Mouse (Mus musculus) small intestine, adult 2 months (tissue): ENCODE measurements around the gene Map2k6. TPM values are rescaled to one million over a fixed set of nuclear protein-coding genes. Genes with fewer than 3 reads are reported as not detected.

Experiments
- H3K27ac ChIP-seq: fragments of 200-500 bp; 2 replicates; pipeline ENCODE4 v1.5.1; 2012; ENCODE audit warnings: low read depth, low read length, control low read depth, inconsistent platforms; ENCODE audit not compliant: insufficient read depth
- H3K27me3 ChIP-seq: fragments of 200-500 bp; 2 replicates; pipeline ENCODE4 v1.6.1; 2012; ENCODE audit warnings: mild to moderate bottlenecking, moderate library complexity, low read length, inconsistent platforms; ENCODE audit not compliant: control insufficient read depth, insufficient read depth
- H3K36me3 ChIP-seq: fragments of 200-500 bp; 2 replicates; pipeline ENCODE4 v1.6.1; 2012; ENCODE audit warnings: mild to moderate bottlenecking, low read length, control low read depth, inconsistent platforms; ENCODE audit not compliant: control insufficient read depth, insufficient read depth
- H3K4me1 ChIP-seq: fragments of 200-500 bp; 2 replicates; pipeline ENCODE4 v1.6.1; 2012; ENCODE audit warnings: low read length, inconsistent platforms, mixed read lengths; ENCODE audit not compliant: control insufficient read depth, insufficient read depth, insufficient read length
- H3K4me3 ChIP-seq: fragments of 200-500 bp; 2 replicates; pipeline ENCODE4 v1.5.1; 2012; ENCODE audit warnings: low read depth, mild to moderate bottlenecking, control low read depth, inconsistent platforms, low read length, moderate library complexity
- CTCF ChIP-seq: fragments of 200-500 bp; IDR thresholded peaks from 2 replicates; pipeline ENCODE4 v1.5.1; 2012; ENCODE audit warnings: low read depth, mild to moderate bottlenecking, control low read depth, inconsistent platforms, low read length, moderate library complexity, mixed read lengths; ENCODE audit not compliant: insufficient replicate concordance, insufficient read length; ENCODE audit errors: extremely low read depth
- POLR2A ChIP-seq: fragments of 200-500 bp; IDR thresholded peaks from 2 replicates; pipeline ENCODE4 v1.6.1; 2012; ENCODE audit warnings: low read depth, mild to moderate bottlenecking, control low read depth, inconsistent platforms, low read length, moderate library complexity
- WGBS: fragments of 180-500 bp; shearing (Covaris S2); methylation state at CpG from one replicate; pipeline ENCODE4 v1.1.7; 2018; 5-methylcytosine and 5-hydroxymethylcytosine counted together
- polyA plus RNA-seq: library from polyadenylated mRNA; depleted of rRNA; stranded (reverse); fragments of >200 nt; gene quantifications from 2 replicates; pipeline ENCODE4 v1.2.3, GENCODE M21; 2012

The Map2k6 gene
- polyA plus RNA-seq, 1 experiment: 1.5 TPM

DNA sequence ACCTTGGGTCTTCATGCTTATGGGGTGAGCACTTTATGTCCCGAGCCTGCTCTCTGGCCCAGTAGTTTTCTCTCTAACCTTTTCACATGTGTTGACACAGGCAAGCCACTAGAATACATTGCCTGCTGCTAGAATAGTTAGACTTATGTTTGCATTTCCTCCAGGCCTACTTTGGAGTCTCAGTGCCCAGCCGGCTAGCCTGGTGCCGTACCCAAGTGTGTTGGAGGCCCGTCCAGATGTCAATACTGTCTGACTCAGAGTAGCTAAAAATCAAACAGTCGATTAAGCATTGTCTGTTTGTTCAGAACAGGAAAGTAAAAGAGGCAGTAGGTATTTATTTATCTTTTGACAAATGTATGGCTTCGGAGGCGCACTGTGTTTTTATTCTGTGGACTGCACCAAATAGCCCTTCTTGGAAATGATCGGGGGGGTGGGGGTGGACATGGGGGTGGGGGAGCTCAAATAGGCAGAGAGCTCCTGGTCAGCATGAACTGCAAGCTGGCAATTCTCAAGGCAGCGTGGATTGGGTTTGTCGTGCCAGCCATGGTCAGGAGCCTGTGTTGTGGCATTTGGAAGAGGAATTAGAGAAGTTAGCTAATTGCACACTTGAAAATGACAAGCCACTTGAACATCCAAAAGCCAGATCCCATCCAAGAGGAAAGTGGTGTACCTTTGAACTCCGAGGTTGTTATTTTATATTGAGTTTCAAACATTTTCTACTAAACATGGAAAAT lies 104.2 kb downstream of the Map2k6 start:
- 77% methylated on average over 11 of the region's 11 CpGs for WGBS

DNA sequence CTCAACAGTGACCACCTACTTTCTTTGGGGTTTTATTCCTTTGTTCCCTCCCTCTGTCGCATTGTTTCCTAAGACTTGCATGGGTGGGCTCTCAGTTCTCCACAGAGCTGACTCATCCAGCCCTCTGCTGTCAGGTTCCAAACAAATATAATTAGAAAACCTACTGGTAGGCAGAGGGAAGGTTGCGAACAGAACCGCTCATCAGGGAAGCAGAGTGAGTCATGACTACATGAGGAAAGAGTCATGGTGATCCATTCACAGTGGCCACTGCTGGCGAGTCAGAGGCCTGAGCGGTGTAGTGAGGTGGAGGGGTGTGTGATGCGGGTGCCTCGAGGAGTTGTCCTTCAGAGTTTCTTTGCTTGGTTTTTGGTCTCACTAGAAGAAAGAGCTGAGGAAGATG lies 112.5 kb downstream of the Map2k6 start:
- Histone ChIP-seq H3K4me3 (no peak overlapping the region), H3K27ac (no peak overlapping the region), H3K36me3 (peaks cover 29% of the 10 kb centered on the region), H3K4me1 (no peaks in the 10 kb centered on the region), H3K27me3 (no peaks in the 10 kb centered on the region)
- WGBS: 93% methylated on average over 7 of the region's 7 CpGs
- TF ChIP-seq POLR2A: no peak
- TF ChIP-seq CTCF: no peak

More for the DNA sequence above, 104.2 kb downstream of the Map2k6 start:
- TF ChIP-seq CTCF: no peak
- TF ChIP-seq POLR2A: no peak
- Histone ChIP-seq H3K27ac (no peak overlapping the region), H3K27me3 (no peaks in the 10 kb centered on the region), H3K4me1 (no peaks in the 10 kb centered on the region), H3K4me3 (no peak overlapping the region), H3K36me3 (peaks cover 26% of the 10 kb centered on the region)

DNA sequence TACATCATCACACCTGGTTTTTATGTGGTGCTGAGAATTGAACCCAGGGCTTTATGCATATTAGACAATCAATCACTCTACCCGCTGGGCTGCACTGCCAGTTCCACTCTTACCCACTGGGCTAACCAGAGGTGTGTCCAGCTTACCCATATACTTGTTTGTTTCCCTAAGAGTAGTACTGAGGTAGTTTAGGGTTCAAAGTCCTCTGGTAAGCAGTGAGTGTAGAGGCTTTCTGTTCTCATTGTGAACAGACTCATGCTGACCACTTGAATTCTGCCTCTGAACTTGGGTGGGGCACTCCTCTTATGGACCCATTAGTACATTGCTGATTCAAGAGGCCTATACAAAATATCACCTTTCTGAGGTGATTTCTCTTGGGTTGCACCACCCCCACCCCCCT lies 119.7 kb downstream of the Map2k6 start:
- Histone ChIP-seq H3K4me1 (no peaks in the 10 kb centered on the region), H3K36me3 (peaks cover 7% of the 10 kb centered on the region), H3K4me3 (no peak overlapping the region), H3K27me3 (no peaks in the 10 kb centered on the region), H3K27ac (no peak overlapping the region)
- TF ChIP-seq POLR2A (no peak), CTCF (no peak)
- 96% methylated on average over 1 of the region's 1 CpGs for WGBS

DNA sequence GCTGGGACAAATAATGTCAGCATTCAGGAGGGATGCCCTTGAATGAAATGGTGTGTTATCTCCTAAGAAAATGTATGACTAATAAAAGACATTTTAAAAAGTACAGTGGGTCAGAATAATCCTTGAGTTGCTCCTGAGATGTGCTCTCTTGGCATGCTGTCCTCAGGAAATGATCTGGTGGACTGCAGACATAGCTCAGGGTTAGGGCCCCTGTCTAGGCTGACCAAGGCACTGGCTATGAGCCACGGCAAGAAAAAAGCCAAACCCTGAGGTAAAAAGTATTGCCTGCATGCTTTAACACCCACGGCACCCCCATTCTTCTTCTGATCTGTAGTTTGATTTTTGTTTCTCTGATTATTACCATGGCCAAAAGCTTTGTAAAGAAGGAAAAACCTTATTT lies 124.0 kb downstream of the Map2k6 start:
- WGBS: 90% methylated on average over 2 of the region's 2 CpGs
- no peak for TF ChIP-seq CTCF
- TF ChIP-seq POLR2A: no peak
- Histone ChIP-seq H3K27me3 (no peaks in the 10 kb centered on the region), H3K4me3 (no peak overlapping the region), H3K4me1 (no peaks in the 10 kb centered on the region), H3K27ac (no peak overlapping the region), H3K36me3 (no peaks in the 10 kb centered on the region; the same call in 1 of the 2 replicates)

DNA sequence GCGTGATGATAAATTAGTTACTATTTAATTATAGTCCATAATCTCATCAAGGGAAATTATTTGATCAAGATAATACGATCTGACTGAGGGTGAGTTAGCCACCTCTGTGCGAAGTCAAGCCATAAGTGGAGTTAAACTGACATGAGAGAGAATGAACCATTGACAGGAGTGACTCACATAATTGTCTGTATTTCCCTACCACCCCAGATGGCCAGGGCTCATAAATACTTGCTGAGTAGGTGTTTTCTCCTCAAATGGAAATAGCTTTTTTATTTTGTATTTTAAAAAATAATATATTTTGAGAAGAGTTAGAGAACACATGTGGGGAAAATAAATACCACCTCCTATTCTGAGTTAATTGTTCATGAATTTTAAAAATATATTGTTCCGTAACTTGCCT lies 127.2 kb downstream of the Map2k6 start:
- Histone ChIP-seq H3K4me1 (no peaks in the 10 kb centered on the region), H3K36me3 (no peaks in the 10 kb centered on the region), H3K27ac (no peak overlapping the region), H3K4me3 (no peak overlapping the region), H3K27me3 (no peaks in the 10 kb centered on the region)
- TF ChIP-seq POLR2A: no peak
- TF ChIP-seq CTCF: no peak
- 79% methylated on average over 4 of the region's 4 CpGs for WGBS

DNA sequence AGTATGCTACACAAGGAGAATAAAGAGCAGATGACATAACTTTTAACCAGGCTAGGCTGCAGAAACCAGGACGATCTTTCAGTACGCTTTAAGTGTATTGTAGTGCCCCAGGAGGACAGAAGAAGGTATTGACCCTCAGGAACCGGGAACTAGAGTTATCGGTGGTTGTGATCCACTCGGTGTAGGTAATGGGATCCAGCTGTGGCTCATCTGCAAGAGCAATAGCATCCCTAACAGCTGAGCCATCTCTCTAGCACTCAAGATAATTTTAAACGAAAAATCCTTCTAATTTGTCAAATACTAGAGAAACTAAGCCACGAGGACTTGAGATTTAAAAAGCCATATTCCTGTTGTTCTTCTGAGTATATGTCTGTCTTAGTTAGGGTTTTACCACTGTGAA lies 132.2 kb downstream of the Map2k6 start:
- H3K27me3 ChIP-seq: no peaks in the 10 kb centered on the region
- H3K4me1 ChIP-seq: no peaks in the 10 kb centered on the region
- no peaks in the 10 kb centered on the region for H3K36me3 ChIP-seq
- 64% methylated on average over 7 of the region's 7 CpGs for WGBS
- no peak for TF ChIP-seq CTCF
- no peak for TF ChIP-seq POLR2A
- no peak overlapping the region for H3K27ac ChIP-seq
- no peak overlapping the region for H3K4me3 ChIP-seq

DNA sequence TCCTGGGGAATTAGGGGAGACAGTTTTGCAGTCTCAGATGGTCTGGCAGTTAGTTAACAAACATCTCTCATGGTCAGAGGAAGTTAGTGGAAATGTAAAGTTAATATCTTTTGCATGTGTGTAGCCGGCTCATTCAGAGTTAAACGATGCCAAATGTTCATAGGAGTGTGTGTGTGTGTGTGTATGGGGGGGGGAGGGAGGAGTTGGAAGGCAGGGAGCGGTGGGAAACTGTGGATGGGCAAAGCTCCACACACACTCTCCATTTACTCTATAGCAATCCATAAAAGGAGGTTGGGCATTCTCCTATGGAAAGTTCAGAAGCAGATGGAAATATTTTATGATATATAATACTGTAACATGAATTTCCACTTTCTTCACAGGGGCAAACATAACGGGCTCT lies 135.9 kb downstream of the Map2k6 start:
- TF ChIP-seq CTCF: no peak
- no peak for TF ChIP-seq POLR2A
- Histone ChIP-seq H3K4me1 (0 out of 2 replicates have a peak, but pooled peaks cover 2% of the 10 kb centered on the region), H3K36me3 (no peaks in the 10 kb centered on the region), H3K27me3 (no peaks in the 10 kb centered on the region), H3K4me3 (no peak overlapping the region), H3K27ac (no peak overlapping the region)
- 58% methylated on average over 4 of the region's 4 CpGs for WGBS

DNA sequence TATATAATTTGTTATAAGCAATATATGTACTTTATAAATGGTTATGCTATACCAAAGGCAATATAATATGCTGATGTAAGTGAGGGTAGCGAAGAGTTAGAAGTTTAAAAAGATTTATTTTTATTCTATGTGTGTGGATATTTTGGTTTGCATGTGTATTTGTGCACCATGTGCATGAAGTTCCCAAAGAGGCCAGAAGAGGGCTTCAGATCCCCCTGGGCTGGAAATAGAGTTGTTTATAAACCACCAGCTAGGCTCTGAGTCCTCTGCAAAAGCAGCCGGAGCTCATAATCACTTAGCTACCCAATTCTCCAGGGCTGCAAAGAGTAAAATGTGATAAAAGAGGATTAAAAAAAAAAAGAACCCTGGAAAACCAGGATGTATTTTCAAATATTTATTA lies 137.6 kb downstream of the Map2k6 start:
- TF ChIP-seq POLR2A (no peak), CTCF (no peak)
- 92% methylated on average over 2 of the region's 2 CpGs for WGBS
- no peak overlapping the region for H3K27ac ChIP-seq
- 0 out of 2 replicates have a peak, but pooled peaks cover 2% of the 10 kb centered on the region for H3K4me1 ChIP-seq
- H3K27me3 ChIP-seq: no peaks in the 10 kb centered on the region
- no peak overlapping the region for H3K4me3 ChIP-seq
- H3K36me3 ChIP-seq: no peaks in the 10 kb centered on the region
